Mouse (Mus musculus) ES-Bruce4 (cell line): ENCODE results near the gene Plb1. TPM values are rescaled to one million over a fixed set of nuclear protein-coding genes. Genes with fewer than 3 reads are reported as not detected.

Source experiments
- H3K27ac ChIP-seq: 2 replicates; pipeline ENCODE4 v1.5.1; 2012; ENCODE audit warnings: low read length, inconsistent platforms; ENCODE audit not compliant: insufficient read depth
- H3K27me3 ChIP-seq: 2 replicates; pipeline ENCODE4 v1.6.1; 2012; ENCODE audit warnings: mild to moderate bottlenecking, low read length, inconsistent platforms; ENCODE audit not compliant: control insufficient read depth, poor library complexity, insufficient read depth, severe bottlenecking
- H3K36me3 ChIP-seq: 2 replicates; pipeline ENCODE4 v1.6.1; 2012; ENCODE audit warnings: inconsistent platforms, mild to moderate bottlenecking, low read length, moderate library complexity; ENCODE audit not compliant: control insufficient read depth, poor library complexity, insufficient read depth, severe bottlenecking
- H3K4me1 ChIP-seq: one replicate; pipeline ENCODE4 v1.8.1; 2011; ENCODE audit warnings: low read length; ENCODE audit not compliant: control insufficient read depth, insufficient read depth
- H3K4me3 ChIP-seq: 2 replicates; pipeline ENCODE4 v1.5.1; 2011; ENCODE audit warnings: low read depth, mild to moderate bottlenecking, low read length
- H3K9ac ChIP-seq: 2 replicates; pipeline ENCODE4 v1.6.1; 2012; ENCODE audit warnings: low read depth, mild to moderate bottlenecking, inconsistent platforms; ENCODE audit not compliant: poor library complexity, severe bottlenecking
- H3K9me3 ChIP-seq: replicated peaks from 2 replicates; pipeline ENCODE4 v1.6.1; 2012; ENCODE audit warnings: mild to moderate bottlenecking, low read length, inconsistent platforms; ENCODE audit not compliant: control insufficient read depth, poor library complexity, insufficient read depth, severe bottlenecking
- CTCF ChIP-seq: IDR thresholded peaks from one replicate; pipeline ENCODE4 v1.8.1; 2011; ENCODE audit warnings: low read depth, low read length
- EP300 ChIP-seq: IDR thresholded peaks from 2 replicates; pipeline ENCODE4 v1.6.1; 2011; ENCODE audit warnings: low read depth, low read length; ENCODE audit not compliant: insufficient read depth
- POLR2A ChIP-seq: IDR thresholded peaks from one replicate; pipeline ENCODE4 v1.8.1; 2011; ENCODE audit warnings: low read length; ENCODE audit not compliant: insufficient read depth
- polyA plus RNA-seq: library from polyadenylated mRNA; stranded (reverse); fragments of >200 nt; gene quantifications from 2 replicates; pipeline ENCODE4 v1.2.4, GENCODE M21; 2011; ENCODE audit warnings: low read depth; ENCODE audit not compliant: missing spikeins, insufficient read depth, insufficient read length

Plb1 gene
- polyA plus RNA-seq, 1 experiment, result not detected

DNA sequence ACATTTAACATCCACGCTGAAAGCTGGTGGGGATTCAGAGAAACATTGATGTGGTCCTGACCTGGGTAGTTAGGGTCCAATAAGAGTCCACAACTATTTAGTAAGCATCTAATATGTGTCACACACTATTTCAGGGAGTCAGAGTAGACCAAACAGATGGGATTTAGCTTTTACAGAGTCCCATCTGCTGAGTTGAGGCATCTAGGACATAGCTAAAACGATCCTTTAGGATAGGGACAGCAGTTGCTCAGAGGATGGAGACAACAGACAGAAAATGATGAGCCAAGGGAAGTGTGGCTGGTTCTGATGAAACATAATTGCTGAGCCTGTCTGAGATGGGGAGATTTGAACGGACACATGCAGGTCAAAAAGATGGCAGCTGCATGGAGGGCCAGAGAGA lies 106.3 kb downstream of the Plb1 start:
- no peak overlapping the region for H3K9ac ChIP-seq
- H3K27ac ChIP-seq, result no peak overlapping the region
- no peaks in the 10 kb centered on the region for H3K36me3 ChIP-seq
- no peak overlapping the region for H3K4me3 ChIP-seq
- no peaks in the 10 kb centered on the region for H3K4me1 ChIP-seq
- no peaks in the 10 kb centered on the region for H3K27me3 ChIP-seq
- no peaks in the 10 kb centered on the region for H3K9me3 ChIP-seq
- TF ChIP-seq EP300 (no peak), CTCF (no peak), POLR2A (no peak)

DNA sequence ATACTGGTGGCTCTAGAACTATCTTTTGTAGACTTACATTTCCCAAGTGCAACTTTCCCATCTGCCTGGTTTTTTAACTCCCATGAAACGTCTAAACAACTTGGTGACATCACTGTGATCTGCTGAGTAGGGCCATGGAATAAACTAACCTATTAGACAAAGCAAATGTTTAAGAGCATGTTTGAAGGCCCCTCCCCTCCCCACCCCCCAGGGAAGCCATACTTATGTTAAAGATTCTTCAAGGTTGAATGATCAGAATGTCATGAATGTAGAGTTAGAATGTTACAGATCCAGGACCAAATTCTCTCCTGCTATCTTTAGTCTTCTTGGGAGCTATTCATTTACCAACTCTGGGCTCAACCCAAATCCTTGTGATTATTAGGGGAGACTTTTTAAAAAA lies 107.7 kb downstream of the Plb1 start:
- no peak for TF ChIP-seq POLR2A
- no peaks in the 10 kb centered on the region for H3K4me1 ChIP-seq
- no peak overlapping the region for H3K27ac ChIP-seq
- H3K9ac ChIP-seq, result no peak overlapping the region
- no peaks in the 10 kb centered on the region for H3K27me3 ChIP-seq
- no peak overlapping the region for H3K4me3 ChIP-seq
- no peaks in the 10 kb centered on the region for H3K36me3 ChIP-seq
- H3K9me3 ChIP-seq, result no peaks in the 10 kb centered on the region

DNA sequence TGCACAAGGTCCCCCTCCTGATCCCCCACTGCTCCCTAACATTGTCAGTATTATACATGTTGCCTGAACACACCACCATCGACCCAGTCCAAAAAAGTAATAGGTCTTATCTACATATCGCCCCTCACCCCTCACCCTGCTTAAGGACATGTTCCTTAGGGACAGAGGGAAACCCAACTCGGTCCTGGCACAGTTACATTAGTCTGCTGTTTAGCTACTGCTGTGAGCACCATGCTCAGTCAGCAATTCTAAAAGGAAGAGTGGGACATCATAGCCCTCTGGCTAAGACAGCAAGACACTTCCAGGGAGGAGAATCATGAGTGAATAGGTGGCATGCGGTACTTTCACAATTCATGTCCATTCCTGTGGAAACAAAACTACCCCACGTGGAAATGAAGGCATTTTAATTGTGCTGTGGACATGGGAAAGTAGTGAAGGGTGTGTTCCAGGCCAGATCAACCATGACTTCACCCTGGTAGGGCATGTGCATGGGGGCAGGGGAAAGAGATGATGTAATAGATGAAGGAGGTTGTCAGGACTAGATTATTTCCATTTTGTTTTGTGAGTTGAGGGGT lies 110.3 kb downstream of the Plb1 start:
- H3K27me3 ChIP-seq, result no peaks in the 10 kb centered on the region
- no peak overlapping the region for H3K9ac ChIP-seq
- H3K4me1 ChIP-seq, result no peaks in the 10 kb centered on the region
- no peak overlapping the region for H3K4me3 ChIP-seq
- H3K9me3 ChIP-seq, result no peaks in the 10 kb centered on the region
- TF ChIP-seq EP300 (no peak), CTCF (no peak), POLR2A (no peak)
- no peak overlapping the region for H3K27ac ChIP-seq
- no peaks in the 10 kb centered on the region for H3K36me3 ChIP-seq

DNA sequence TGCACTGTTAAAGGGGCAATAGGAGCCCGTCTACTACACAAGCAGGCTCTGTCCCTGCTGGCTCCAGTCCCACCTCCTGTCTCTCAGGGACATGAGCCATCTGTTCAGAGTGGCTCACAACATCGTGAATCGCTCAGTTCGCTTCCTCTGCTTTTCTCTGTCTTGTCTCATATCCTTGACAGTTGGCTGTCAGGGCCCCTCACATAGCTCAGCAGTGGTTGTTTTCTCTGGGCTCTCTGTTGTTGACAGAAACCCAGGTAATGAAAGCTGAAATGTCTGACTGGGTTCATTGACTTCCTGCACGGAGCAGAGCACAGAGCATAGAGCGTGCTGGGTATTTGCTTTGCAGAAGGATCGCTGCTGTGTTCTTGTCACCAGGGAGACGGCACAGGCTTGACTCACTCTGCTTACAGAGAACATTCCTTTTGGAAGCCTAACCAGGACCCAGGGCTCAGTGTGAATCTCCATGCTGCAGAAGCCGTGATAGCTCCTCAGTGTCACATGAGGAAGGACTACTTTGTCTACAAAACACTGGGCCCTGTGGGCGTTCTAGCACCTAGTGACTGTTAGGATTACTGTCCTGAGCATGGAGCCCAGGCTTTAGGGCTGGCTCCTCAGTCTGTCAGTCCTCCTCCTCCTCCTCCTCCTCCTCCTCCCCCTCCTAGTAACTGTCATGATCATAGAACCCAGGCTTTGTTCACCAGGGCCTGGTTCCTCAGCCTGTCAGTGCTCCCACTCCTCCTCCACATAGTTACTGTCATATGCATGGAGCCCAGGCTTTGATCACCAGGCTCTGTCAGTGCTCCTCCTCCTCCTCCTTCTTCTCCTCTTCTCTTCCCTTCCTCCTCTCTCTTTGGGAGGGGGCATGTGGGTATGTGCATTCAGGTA lies 113.8 kb downstream of the Plb1 start:
- H3K4me1 ChIP-seq, result no peaks in the 10 kb centered on the region
- H3K27me3 ChIP-seq, result no peaks in the 10 kb centered on the region
- no peak overlapping the region for H3K9ac ChIP-seq
- no peak overlapping the region for H3K4me3 ChIP-seq
- no peaks in the 10 kb centered on the region for H3K9me3 ChIP-seq
- no peaks in the 10 kb centered on the region for H3K36me3 ChIP-seq
- no peak overlapping the region for H3K27ac ChIP-seq
- no peak for TF ChIP-seq POLR2A
- no peak for TF ChIP-seq CTCF
- no peak for TF ChIP-seq EP300

DNA sequence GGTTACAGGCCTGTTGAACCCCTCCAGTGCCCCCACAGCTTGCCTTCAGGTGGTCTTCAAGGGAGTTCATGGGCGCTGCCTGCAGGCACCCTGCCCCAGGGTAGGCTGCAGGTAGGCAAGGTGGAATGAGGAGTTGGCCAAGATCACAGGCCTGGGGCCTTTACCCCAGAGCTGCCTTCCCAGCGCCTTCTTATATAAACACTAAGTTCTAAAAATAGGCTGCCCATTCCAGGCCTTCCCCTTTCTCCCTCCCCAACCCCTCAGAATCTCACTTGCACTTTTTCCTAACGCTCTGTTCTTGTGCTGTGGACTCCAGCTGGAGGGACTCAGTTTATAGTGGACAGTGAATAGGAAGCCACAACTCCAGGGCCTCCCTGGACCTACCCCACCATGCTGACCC lies 117.2 kb downstream of the Plb1 start:
- Histone ChIP-seq H3K27ac (no peak overlapping the region), H3K4me3 (no peak overlapping the region), H3K9ac (no peak overlapping the region), H3K9me3 (no peaks in the 10 kb centered on the region), H3K27me3 (no peaks in the 10 kb centered on the region), H3K36me3 (no peaks in the 10 kb centered on the region), H3K4me1 (no peaks in the 10 kb centered on the region)
- no peak for TF ChIP-seq CTCF
- no peak for TF ChIP-seq EP300
- no peak for TF ChIP-seq POLR2A

DNA sequence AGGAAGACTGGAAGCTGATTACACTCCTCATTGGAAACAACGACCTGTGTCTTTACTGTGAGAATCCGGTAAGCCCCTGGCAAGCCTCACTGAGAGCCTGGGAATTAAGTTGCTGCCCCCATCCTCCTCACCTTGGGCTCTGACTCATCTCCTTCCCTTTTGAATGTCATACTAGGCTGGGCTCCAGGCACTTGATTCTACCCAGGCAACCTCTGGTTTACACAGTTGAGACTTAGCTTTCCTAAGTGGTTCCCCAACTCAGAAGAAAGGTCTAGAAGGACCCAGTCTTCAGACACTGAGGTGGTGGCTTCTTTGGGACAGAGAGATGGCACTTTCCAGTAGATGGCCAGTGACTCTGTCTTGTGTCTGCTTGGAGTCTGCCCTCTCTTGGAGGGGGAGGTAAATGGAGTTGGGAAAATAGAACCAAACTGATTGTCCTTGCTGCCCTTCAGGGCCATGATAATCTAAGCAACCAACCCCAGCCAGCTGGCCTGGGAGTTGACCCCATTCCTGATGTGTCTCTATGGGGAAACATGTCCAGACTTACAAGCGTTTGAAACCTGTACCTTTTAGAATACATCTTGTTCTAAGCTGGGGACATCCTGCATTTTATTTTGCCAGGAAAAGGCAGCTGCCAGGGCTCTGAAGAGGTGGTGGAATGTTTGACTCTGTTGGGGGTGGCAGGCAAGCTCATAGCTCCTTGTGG lies 118.2 kb downstream of the Plb1 start:
- no peaks in the 10 kb centered on the region for H3K27me3 ChIP-seq
- no peak overlapping the region for H3K9ac ChIP-seq
- H3K27ac ChIP-seq, result no peak overlapping the region
- H3K9me3 ChIP-seq, result no peaks in the 10 kb centered on the region
- H3K4me1 ChIP-seq, result no peaks in the 10 kb centered on the region
- TF ChIP-seq EP300 (no peak), CTCF (no peak), POLR2A (no peak)
- no peak overlapping the region for H3K4me3 ChIP-seq
- no peaks in the 10 kb centered on the region for H3K36me3 ChIP-seq
